Mouse (Mus musculus): ENCODE results near the gene Fmr1.

DNA sequence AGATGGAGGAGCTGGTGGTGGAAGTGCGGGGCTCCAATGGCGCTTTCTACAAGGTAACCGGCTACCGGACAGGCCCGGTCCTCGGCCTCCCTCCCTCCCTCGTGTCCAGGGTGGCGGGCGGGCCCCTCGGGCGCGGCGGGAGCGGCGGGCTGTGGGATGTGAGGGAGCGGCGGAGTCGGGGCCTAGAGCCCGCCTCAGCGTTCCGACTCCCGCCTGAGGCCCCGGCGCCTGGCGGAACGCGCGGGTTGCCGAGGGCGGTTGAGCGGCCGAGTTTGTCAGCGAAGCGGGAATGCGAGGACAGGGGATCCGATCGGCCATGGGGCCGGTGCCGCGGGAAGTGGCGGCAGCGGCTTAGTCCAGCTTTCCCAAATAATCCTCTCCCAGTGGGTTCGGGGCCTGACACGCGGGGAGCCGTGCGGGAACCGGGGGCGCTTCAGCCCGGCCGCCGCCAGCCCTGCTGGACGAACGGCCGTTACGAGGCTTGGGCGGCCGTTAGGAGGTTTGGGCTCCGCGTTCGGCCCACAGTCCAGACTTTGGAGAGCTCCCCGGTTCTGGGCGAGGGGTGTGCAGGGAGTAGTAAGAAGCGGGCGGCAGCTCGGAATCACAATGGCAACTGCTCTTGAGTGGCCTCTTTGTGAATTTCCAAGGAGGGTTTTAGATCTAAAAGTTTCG is 610 bp downstream of the Fmr1 start:
- TF ChIP-seq CTCF (IDR thresholded peaks at IDR 0.05; ENCODE audit: insufficient read depth, low read length) (no peak), POLR2A (IDR thresholded peaks at IDR 0.05; ENCODE audit: borderline replicate concordance, extremely low read depth, low read depth, low read length) (no peak)

All from lung, adult 2 months (tissue).